Mouse (Mus musculus) olfactory bulb, adult 2 months (tissue): ENCODE measurements around the gene Pld5. TPM values are rescaled to one million over a fixed set of nuclear protein-coding genes. Genes with fewer than 3 reads are reported as not detected.

Source experiments
- H3K27ac ChIP-seq: fragments of 200-500 bp; 2 replicates; pipeline ENCODE4 v1.5.1; 2012; ENCODE audit warnings: low read depth, low read length; ENCODE audit not compliant: insufficient read depth
- H3K4me1 ChIP-seq: fragments of 200-500 bp; 2 replicates; pipeline ENCODE4 v1.6.1; 2012; ENCODE audit warnings: low read length; ENCODE audit not compliant: control insufficient read depth, insufficient read depth
- H3K4me3 ChIP-seq: fragments of 200-500 bp; 2 replicates; pipeline ENCODE4 v1.5.1; 2012; ENCODE audit warnings: mild to moderate bottlenecking, low read depth, low read length, moderate library complexity; ENCODE audit not compliant: insufficient read depth
- CTCF ChIP-seq: fragments of 200-500 bp; IDR thresholded peaks from 2 replicates; pipeline ENCODE4 v1.5.1; 2012; ENCODE audit warnings: low read depth, mild to moderate bottlenecking, low read length, moderate library complexity; ENCODE audit not compliant: insufficient read depth
- POLR2A ChIP-seq: fragments of 200-500 bp; IDR thresholded peaks from 2 replicates; pipeline ENCODE4 v1.6.1; 2012; ENCODE audit warnings: mild to moderate bottlenecking, low read depth, low read length, moderate library complexity; ENCODE audit not compliant: insufficient read depth
- WGBS: fragments of 180-500 bp; shearing (Covaris S2); methylation state at CpG from one replicate; pipeline ENCODE4 v1.1.7; 2018; 5-methylcytosine and 5-hydroxymethylcytosine counted together
- polyA plus RNA-seq: library from polyadenylated mRNA; stranded (reverse); fragments of >200 nt; gene quantifications from 2 replicates; pipeline ENCODE4 v1.2.4, GENCODE M21; 2012; ENCODE audit warnings: low replicate concordance; ENCODE audit not compliant: missing spikeins, insufficient read depth, insufficient read length

Pld5 gene
- not detected in 2 replicates for polyA plus RNA-seq

DNA sequence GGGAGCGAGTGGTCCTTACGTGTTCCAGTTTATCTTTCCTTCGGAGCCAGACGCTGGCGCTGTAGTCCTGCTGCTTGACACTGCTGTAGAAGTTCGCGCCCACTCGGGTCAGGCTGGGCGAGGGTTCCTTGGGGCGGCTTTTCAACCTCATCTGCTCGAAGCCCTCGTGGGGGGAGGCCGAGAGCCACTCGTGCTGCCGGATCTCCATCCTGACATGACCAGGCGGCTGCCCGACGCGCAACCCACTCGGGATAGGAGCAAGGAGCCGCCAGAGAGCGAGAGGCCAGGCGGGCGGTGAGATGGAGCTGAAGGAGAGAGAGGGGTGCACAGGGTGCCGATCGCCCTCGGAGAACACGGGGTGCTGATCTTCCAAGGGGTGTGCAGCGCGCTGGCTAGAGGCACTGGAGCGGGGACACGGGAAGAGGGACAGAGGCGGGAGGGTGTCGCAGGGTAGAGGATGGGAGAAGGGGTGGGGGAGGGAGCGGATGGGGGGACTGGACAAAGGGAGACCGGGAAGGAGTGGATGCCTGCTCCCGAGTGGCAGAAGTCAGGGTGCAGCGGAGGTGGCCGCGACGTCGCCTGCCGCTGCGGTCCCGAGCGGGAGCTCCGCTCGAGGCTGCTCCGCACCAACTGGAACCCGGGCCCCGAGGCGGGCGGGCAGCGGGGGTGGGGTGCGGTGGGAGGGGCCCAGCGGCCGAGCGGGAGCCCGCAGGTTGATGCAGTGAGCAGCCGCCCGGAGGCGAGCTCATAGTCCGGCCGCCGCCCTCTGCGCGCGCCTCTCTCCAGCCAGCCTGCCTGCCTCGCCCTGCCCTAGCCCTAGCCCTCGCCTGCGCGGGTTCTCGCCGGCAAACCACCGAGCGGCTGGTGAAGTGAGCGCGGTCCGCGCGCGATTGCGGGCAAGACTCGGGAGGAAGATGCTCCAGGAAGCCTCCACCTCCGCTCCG, at the start of gene Pld5:
Pld5 (minus strand) TSS at position 646 of the 944 bp plus-strand sequence.
- H3K4me3 ChIP-seq = peak within 1 kb of the TSS; percentile 57
- peaks cover 7% of the 10 kb centered on the region; the same call in 1 of the 2 replicates for H3K4me1 ChIP-seq
- no peak within 1 kb of the TSS for H3K27ac ChIP-seq
- TF ChIP-seq POLR2A = no peak
- under 1% methylated on average over 86 of the region's 86 CpGs for WGBS

DNA sequence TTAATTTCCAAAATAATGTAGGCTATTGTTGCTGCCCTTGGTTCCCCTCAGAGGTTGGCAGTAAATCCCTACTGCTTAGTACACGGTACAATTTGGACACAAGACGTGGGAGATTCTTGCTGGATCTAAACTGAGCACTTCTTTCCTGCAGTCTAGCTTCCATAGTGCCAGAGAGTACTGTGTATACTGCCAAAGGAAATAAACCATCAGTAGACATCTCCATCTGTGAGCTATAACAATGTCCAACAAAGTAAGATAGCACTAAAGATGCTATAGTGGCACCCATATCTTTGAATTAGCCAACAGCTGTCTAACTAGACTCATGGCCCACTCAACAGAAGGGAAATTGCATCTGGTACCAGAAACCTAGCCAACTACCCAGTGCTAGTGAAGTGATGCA, 40.0 kb upstream of the Pld5 start:
- Histone ChIP-seq H3K27ac (no peak overlapping the region), H3K4me3 (no peak overlapping the region)
- WGBS = 78% methylated on average over 2 of the region's 2 CpGs

DNA sequence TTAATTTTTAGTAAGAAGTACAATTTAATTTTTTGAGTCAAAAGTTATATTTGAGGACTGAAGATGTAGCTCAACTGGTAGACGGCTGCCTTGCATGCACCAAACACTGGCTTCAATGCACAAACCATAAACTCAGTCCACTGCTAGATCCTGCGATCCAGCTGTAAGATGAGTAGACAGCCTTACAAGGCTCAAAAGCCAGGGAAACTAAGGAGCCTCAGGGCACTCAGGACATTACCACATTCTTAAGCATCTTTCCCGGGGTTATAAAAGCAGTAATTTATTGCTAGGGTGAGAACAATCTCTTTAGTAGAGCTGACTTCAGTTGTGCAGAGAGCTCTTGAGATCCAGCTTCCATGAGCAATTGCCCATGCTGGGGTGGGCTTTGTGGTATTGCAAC, 35.1 kb upstream of the Pld5 start:
- TF ChIP-seq CTCF (no peak), POLR2A (no peak)
- H3K27ac ChIP-seq = no peak overlapping the region
- 87% methylated on average over 3 of the region's 3 CpGs for WGBS
- no peak overlapping the region for H3K4me3 ChIP-seq
- H3K4me1 ChIP-seq = no peaks in the 10 kb centered on the region

More for the DNA sequence above, 40.0 kb upstream of the Pld5 start:
- no peak for TF ChIP-seq CTCF
- TF ChIP-seq POLR2A = no peak
- no peaks in the 10 kb centered on the region for H3K4me1 ChIP-seq

DNA sequence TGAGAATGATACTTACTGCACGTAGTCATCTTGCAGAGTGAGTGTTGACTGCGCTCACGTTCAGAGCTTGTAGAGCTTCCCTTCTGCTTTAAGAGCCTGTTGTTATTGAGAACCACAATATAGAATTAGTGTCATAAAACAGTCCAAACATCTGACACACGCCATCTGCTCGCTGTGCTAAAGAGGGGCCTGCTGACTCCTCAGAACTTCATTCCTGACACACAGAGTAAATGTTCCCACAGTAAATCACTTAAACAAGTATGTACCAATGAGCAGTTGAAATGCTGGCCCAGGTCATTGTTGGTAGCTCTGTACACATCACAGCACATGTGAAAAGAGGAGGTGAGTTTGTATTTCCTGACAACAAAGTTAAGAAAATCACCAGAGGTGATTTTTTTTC, 14.3 kb upstream of the Pld5 start:
- H3K27ac ChIP-seq = no peak overlapping the region
- WGBS = 67% methylated on average over 5 of the region's 5 CpGs
- no peak for TF ChIP-seq POLR2A
- no peak for TF ChIP-seq CTCF
- no peak overlapping the region for H3K4me3 ChIP-seq
- H3K4me1 ChIP-seq = no peaks in the 10 kb centered on the region

DNA sequence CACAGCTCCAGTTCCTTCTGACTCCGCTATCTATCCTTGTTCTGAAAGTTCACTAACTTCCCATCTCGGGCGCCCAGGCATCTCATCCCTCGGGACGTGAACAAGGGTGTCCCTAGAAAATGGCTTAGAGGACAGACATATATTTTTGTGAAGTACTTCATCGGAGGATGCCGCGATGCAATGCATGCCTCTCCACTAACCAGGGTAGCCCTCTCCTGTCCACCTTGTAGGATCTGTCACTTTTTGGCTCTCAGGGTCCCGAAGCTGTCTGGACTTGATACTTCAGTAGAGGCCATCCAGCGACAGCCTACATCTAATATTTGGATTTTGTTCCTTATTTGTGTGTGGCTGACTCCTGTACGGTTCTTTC, 484 bp upstream of the Pld5 start:
- H3K4me3 ChIP-seq = peak overlapping the region; percentile 57
- 5% methylated on average over 11 of the region's 11 CpGs for WGBS
- TF ChIP-seq CTCF (no peak), POLR2A (no peak)
- H3K27ac ChIP-seq = no peak overlapping the region
- H3K4me1 ChIP-seq = peaks cover 7% of the 10 kb centered on the region; the same call in 1 of the 2 replicates

DNA sequence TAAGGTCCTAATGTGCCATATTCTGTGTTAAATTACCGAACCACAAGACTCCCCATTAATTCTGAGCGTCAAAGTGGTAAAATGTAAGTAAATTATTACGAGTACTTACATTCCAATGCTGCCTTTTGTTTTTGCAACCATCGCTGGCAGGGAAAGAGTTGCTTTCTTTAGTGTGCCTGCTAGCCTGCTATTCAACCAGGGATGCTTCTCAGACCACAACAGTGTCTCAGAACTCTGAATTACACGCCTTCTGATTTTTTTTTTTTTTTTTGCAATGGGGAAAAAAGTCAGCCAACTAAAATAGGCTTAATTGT, 26.4 kb downstream of the Pld5 start:
- Histone ChIP-seq H3K4me1 (peaks cover 6% of the 10 kb centered on the region), H3K27ac (no peak overlapping the region), H3K4me3 (no peak overlapping the region)
- TF ChIP-seq CTCF = no peak
- no peak for TF ChIP-seq POLR2A
- WGBS = 14% methylated on average over 5 of the region's 5 CpGs

DNA sequence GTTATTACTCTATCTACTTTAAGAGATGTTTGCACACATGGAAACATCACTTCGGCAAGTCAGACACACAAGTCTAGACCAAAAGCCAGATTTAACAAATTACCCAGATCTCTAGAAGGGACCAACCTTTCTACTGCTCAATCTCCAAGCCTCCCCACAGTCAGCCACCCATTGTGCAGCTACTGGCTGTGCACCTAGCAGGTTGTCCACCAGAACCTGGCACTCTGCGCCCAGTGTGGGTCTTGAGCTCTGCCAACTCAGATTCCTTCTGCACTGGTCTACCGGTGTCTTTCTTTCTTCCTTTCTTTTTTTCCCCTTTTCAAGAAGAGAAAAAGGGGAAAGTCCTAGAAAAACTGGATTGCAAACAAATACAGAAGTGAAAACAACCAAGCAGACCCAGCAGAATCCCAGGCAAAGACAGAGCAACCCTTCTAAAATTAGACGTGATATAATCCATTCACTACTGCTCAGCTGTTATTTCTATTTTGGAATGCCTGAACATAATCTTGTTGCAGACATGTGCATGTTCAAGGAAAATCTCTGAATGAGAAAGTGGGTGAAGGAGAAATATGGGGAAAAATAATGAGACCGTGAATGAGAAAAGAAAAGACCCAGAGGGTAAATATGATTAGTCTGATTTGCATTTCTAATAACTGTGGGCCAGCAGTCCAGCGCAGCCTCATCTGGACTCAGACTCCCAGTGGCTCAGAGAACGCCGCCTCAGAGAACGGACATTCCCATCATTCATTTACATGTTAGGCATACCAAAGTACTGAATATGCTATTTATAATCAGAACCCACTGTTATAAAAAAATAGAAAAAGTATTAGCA, 27.0 kb downstream of the Pld5 start:
- 31% methylated on average over 9 of the region's 9 CpGs for WGBS
- H3K4me1 ChIP-seq = peaks cover 6% of the 10 kb centered on the region
- no peak overlapping the region for H3K27ac ChIP-seq
- H3K4me3 ChIP-seq = no peak overlapping the region
- TF ChIP-seq CTCF = no peak

DNA sequence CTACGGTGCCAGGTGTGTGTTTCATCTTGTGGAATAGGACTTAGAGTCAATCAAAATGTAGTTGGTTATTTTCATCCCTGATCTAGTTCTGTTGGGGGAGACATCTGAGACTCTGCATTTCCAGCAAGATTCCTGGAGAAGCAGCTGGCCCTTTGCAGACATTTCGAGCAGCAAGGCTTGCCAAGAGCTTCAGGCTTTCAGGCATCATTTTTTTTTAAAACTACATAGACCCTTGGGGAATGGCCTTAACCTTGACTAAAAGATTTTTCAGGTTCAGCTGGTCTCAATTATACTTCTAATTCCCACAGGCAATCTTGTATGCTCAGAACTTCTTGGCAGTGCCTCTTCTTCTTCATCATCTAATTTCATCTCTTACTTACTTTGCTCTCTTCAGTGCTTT, 35.9 kb downstream of the Pld5 start:
- 91% methylated on average over 2 of the region's 2 CpGs for WGBS

DNA sequence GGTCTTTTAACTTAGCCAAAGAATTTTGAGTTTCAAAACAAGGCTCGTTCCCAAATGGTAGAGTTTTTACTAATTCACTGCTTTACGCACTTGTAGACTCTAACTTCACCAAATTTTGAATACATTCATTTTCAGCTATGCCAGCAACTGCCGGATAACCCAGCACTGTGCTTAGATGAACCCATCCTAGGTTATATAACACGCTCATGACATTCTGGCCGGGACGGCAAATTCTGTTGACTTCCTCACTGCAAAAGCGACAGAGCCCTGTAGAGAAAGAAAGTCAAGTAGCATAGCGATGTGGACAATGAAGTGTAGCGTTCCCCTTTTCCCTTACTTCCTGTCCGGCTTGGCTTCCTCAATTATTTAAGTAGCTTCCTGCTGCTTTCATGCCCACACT, 51.3 kb downstream of the Pld5 start:
- no peak overlapping the region for H3K4me3 ChIP-seq

More for the DNA sequence above, 35.9 kb downstream of the Pld5 start:
- TF ChIP-seq CTCF = no peak
- no peak for TF ChIP-seq POLR2A
- H3K4me3 ChIP-seq = no peak overlapping the region
- H3K4me1 ChIP-seq = no peaks in the 10 kb centered on the region
- no peak overlapping the region for H3K27ac ChIP-seq

More for the DNA sequence above, 51.3 kb downstream of the Pld5 start:
- no peaks in the 10 kb centered on the region for H3K4me1 ChIP-seq
- no peak overlapping the region for H3K27ac ChIP-seq
- no peak for TF ChIP-seq POLR2A
- TF ChIP-seq CTCF = no peak
- 80% methylated on average over 10 of the region's 10 CpGs for WGBS
